Mouse (Mus musculus) ovary, postnatal 10 days (tissue): ENCODE results near the gene Krtap4-8.
"Not testable (repeated sequence)": the region's sequence is repeated elsewhere in the genome, so short reads cannot be mapped to it uniquely, and the experiment has no call there.

ENCODE experiments used
- DNase-seq: peaks from one replicate; pipeline ENCODE4 v3.0.0; 2022; ENCODE audit warnings: low spot score

Krtap4-8 gene

DNA sequence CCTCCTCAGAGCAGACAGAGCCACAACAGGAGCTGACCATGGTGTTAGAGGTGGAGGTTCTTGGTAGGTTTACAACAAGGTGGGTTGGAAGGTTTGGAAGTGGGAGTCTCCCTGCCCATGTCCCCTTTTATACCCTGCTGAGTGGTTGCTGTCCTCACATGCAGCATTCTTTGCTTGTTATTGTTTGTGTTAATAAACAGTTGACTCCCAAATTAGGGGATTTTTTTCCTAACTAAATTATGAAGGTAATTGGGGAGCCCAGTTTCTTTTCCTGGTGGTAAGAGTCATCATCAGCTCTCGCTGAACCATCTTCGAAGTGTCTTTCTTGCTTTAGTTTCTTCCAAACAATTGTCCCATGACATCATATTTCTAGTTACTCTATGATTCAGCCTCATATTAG lies at the start of gene Krtap4-8:
Gene Krtap4-8 (minus strand): TSS at position 101 of the 400 bp plus-strand sequence.
- no peak for DNase-seq

DNA sequence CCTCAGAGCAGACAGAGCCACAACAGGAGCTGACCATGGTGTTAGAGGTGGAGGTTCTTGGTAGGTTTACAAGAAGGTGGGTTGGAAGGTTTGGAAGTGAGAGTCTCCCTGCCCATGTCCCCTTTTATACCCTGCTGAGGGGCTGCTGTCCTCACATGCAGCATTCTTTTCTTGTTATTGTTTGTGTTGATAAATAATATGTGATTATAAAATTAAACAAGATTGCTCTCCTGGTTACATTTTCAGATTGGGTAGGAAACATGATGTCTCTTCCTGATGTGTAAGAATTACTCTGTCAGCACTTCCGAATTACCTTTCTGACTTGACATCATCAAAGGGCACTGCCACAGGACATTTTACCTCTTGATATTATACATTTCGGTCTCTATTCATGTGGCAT lies 35.1 kb upstream of the Krtap4-8 start, which contains the start of gene Gm11564:
Gene Gm11564 (minus strand): TSS at position 101 of the 400 bp plus-strand sequence.
- not testable (repeated sequence) for DNase-seq

- DNase-seq: not testable (repeated sequence)
Measured at GRCm38 (mm10) chr11:99809792-99810191, 29.3 kb upstream of the Krtap4-8 start, which contains the start of gene Krtap4-13. Gene Krtap4-13, minus strand, starts transcription at chr11:99809892.

DNA sequence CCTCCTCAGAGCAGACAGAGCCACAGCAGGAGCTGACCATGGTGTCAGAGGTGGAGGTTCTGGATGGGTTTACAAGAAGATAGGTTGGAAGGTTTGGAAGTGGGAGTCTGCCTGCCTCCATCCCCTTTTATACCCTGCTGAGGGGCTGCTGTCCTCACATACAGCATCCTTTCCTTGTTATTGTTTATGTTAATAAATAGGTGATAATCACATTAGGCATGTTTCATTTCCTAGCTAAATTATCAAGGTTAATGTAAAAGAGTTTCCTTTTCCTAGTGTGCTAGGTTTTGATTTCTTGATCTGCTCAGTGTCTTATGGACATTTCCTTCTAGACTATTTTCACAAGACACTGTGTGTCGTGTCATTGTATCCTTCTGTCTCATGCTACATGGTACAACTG lies 23.8 kb upstream of the Krtap4-8 start, which contains the start of gene Gm11554:
Gene Gm11554 (minus strand): TSS at position 101 of the 400 bp plus-strand sequence.
- not testable (repeated sequence) for DNase-seq

DNA sequence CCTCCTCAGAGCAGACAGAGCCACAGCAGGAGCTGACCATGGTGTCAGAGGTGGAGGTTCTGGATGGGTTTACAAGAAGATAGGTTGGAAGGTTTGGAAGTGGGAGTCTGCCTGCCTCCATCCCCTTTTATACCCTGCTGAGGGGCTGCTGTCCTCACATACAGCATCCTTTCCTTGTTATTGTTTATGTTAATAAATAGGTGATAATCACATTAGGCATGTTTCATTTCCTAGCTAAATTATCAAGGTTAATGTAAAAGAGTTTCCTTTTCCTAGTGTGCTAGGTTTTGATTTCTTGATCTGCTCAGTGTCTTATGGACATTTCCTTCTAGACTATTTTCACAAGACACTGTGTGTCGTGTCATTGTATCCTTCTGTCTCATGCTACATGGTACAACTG lies 18.3 kb upstream of the Krtap4-8 start, which contains the start of gene Gm11569:
Gene Gm11569 (minus strand): TSS at position 101 of the 400 bp plus-strand sequence.
- not testable (repeated sequence) for DNase-seq

DNA sequence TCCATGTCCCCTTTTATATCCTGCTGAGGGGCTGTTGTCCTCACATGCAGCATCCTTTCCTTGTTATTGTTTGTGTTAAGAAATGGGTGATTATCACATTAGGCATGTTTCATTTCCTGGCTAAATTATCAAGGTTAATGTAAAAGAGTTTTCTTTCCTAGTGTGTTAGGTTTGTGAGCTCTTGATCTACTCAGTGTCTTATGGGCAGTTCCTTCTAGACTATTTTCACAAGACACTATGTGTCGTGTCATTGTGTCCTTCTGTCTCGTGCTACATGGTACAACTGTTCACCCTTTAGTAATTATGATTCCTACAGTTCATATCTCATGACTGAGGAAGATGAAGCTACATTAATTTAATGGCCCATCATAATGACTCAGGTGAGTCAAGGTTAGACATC lies 12.9 kb upstream of the Krtap4-8 start, which contains the start of gene Gm11596:
Gene Gm11596 (minus strand): TSS at position 101 of the 400 bp plus-strand sequence.
- DNase-seq: no peak

- DNase-seq: not testable (repeated sequence)
Measured at GRCm38 (mm10) chr11:99784900-99785299, 4.4 kb upstream of the Krtap4-8 start, which contains the start of gene Krtap4-9. Gene Krtap4-9, plus strand, starts transcription at chr11:99785200.

DNA sequence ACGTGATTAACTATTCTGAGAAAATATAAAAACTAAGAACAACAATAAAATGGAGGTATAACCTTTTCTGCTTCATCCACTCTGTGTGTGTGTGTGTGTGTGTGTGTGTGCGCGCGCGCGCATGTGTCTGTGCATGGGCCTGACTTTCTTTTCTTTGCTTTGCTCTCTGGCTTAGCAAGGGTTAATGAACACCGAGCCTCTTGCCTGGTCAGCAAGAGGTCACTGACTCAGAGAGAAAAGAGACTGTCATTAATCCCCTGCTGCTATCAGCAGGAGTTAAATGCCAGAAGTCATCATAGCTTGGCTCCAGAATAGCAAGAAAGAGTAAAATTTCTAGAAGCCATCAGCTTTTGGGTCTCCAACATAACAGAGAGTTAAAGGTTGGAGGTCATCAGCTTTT lies 2.1 kb downstream of the Krtap4-8 start:
- DNase-seq: no peak

DNA sequence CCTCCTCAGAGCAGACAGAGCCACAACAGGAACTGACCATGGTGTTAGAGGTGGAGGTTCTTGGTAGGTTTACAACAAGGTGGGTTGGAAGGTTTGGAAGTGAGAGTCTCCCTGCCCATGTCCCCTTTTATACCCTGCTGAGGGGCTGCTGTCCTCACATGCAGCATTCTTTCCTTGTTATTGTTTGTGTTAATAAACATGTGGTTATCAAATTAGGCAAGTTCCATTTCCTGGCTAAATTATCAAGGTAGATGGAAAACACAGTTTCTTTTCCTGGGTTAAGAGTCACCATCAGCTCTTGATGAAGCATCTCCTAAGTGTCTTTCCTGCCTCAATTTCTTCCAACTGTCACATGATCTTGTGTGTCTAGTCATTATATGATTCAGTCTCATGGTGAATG lies 7.7 kb downstream of the Krtap4-8 start, which contains the start of gene Gm11595:
Gene Gm11595 (minus strand): TSS at position 101 of the 400 bp plus-strand sequence.
- not testable (repeated sequence) for DNase-seq

DNA sequence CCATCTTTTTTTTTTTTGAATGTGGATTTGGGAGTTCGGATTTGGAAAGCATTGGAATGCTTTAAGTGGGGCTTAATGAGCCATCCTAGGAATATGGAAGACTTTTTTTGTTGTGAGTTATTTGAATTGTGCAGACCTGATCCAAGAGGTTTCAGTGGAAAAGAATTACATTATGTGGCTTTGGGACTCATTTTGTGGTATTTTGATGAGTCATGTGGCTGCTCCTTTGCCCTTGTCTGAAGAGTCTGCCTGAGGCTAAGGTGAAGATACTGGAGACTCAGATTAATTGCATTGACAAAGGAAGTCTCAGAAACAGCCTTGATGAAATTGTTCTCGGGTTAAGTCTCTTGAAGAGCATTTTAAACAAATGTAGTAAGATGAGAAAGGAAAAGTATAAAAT lies 12.1 kb downstream of the Krtap4-8 start:
- DNase-seq: no peak

DNA sequence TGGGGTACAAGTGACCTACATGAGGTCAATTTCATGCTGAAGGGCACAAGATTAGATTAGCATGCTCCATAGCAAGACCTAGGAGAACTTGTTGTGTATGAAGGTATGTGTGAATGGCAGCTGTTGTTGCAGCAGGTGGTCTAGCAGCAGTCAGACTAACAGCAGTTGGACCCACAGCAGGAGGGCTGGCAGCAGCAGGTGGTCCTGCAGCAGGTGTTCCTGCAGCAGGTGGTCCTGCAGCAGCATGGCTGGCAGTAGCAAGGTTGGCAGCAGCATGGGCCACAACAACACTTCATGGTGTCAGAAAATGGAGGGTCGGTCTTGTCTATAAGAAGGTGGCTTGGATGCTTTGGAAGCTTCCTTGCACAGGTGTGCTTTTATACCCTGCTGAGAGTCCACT lies 21.6 kb downstream of the Krtap4-8 start:
- DNase-seq: no peak

- DNase-seq: no peak
Measured at GRCm38 (mm10) chr11:99743985-99744384, 36.5 kb downstream of the Krtap4-8 start.

DNA sequence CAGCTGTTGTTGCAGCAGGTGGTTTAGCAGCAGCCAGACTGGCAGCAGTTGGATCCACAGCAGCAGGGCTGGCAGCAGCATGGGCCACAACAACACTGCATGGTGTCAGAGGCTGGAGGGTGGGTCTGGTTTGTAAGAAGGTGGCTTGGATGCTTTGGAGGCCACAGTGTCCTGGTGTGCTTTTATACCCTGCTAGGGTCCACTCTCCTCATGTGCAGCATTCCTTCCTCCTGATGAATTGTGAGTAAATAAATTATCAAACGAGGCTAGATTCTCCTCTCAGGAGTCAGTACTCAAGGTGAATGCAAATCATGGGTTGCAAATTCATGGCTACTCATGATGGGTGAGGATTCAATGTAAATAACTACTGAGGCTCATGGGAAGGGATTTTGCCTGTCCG lies 46.3 kb downstream of the Krtap4-8 start, which contains the start of gene Gm14180:
Gene Gm14180 (minus strand): TSS at position 101 of the 400 bp plus-strand sequence.
- no peak for DNase-seq
